Mouse (Mus musculus): ENCODE data around the gene Olfr92.

DNA sequence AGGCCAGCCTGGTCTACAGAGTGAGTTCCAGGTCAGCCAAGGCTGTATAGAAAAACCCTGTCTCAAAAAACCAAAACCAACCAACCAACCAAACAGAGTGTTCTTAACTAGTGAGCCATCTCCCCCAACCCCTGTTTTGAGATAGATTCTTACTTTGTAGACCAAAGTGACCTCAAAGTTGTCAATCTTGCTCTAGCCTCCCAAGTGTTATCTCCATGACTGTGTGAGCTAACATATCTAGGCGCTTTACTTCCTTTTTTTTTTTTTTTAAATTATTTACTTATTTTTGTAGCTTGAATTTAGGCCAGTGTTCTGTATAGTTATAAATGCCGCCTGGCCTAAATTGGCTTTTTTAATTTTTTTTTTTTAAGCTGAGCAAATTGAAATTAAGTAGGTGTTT is 53.9 kb downstream of the Olfr92 start:
- no peak for TF ChIP-seq CTCF (IDR thresholded peaks at IDR 0.05; ENCODE audit: control insufficient read depth, insufficient read depth, low read length)
- TF ChIP-seq POLR2A (IDR thresholded peaks at IDR 0.05; ENCODE audit: borderline replicate concordance, control insufficient read depth, low read depth, low read length), result no peak

Measured in bone marrow, adult 2 months (tissue).